Mouse (Mus musculus): Measurements from ENCODE around the gene Dennd1b.

DNA sequence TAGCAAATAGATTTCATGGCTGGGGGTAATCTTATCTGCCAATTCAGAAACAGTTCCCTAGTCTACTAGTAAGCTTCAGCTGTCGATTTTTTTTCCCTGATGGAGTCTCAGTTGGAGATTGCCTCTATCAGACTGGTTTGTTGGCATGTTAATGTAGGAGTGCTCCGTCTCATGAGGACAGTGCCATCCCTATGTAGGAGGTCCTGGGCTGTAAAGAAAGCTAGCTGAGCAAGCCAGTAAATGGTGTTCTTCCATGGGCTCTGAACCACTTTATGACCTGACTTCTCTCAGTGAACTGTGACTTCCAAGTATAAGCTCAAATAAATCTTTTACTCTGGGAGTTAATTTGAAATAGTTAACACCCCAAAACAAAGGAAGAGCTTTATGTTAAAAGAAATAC lies 107.8 kb downstream of the Dennd1b start:
- TF ChIP-seq POLR2A (IDR thresholded peaks at IDR 0.05; ENCODE audit: insufficient read depth, low read length), result no peak
- TF ChIP-seq CTCF (IDR thresholded peaks at IDR 0.05; ENCODE audit: low read depth, low read length), result no peak
